In the genomic region with DNA sequence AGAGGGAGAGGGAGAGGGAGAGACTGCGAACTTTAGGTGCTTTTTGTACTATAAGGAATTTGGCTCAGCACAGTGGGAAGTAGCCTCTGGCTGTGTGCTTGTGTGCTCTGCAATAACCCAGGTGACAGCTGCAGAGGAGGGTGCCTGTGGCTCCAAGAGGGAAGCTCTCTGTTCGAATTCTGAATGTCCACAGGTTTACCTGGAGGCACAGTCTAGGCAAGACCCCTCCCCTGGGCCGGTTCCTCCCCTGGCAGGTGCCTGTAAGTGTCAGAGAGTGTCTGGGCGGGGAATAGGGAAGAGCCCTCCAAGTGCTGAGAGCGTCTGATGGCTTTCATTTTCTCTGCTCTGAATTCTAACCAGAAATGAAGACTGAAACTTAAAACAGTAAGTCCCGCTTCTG, we compare ENCODE assay signal across 10 mouse cellular contexts.
DNase-seq lines count a peak whose midpoint lies in the region; ATAC-seq lines count a peak whose summit lies in the region.
"Had no signal": no experiment of that assay in that cellular context is flagged by ENCODE, and none has a peak within 500 bp of the region (broad histone marks: within the 10 kb centered on the region; RNA-seq: fewer than 3 reads in every experiment).

No protein-coding gene starts in this region.

- H3K9ac ChIP-seq in lung, embryonic 15.5 days: 0 out of 2 replicates have a peak overlapping the region, but pooled peaks have one; percentile 20
- 0 out of 2 replicates have a peak overlapping the region, but pooled peaks have one; percentile 3 for H3K9ac ChIP-seq in hindbrain, embryonic 13.5 days
- H3K9ac ChIP-seq: hindbrain, embryonic 15.5 days; neural tube, embryonic 12.5 days had no signal

- H3K4me3 ChIP-seq in lung, embryonic 15.5 days: peak overlapping the region; percentile 27
- H3K4me3 ChIP-seq in hindbrain, embryonic 13.5 days: no peak overlapping the region
- H3K4me3 ChIP-seq: hindbrain, embryonic 15.5 days; neural tube, embryonic 12.5 days had no signal

- peak; percentile 7 for DNase-seq in adrenal gland, adult 2 months
- no peak for DNase-seq in adrenal gland, adult 8-10 months
- DNase-seq in lung, postnatal 14 days: no peak
- DNase-seq in kidney, postnatal 25 days: no peak
- no peak for DNase-seq in T-cell, adult 2 months (ENCODE audit: low spot score)

- H3K27ac ChIP-seq in lung, embryonic 15.5 days: 0 out of 2 replicates have a peak overlapping the region, but pooled peaks have one; percentile 39
- H3K27ac ChIP-seq in hindbrain, embryonic 13.5 days: no peak overlapping the region
- H3K27ac ChIP-seq: hindbrain, embryonic 15.5 days; neural tube, embryonic 12.5 days had no signal

- H3K4me2 ChIP-seq in lung, embryonic 15.5 days: peak overlapping the region; percentile 50
- no peak overlapping the region for H3K4me2 ChIP-seq in hindbrain, embryonic 13.5 days
- H3K4me2 ChIP-seq: hindbrain, embryonic 15.5 days; neural tube, embryonic 12.5 days had no signal

- WGBS in lung, embryonic 15.5 days: 28% methylated on average over 6 of the region's 6 CpGs
- 24% methylated on average over 6 of the region's 6 CpGs for WGBS in hindbrain, embryonic 13.5 days

- no peaks in the 10 kb centered on the region for H3K27me3 ChIP-seq in lung, embryonic 15.5 days
- H3K27me3 ChIP-seq in hindbrain, embryonic 13.5 days: no peaks in the 10 kb centered on the region
- H3K27me3 ChIP-seq: hindbrain, embryonic 15.5 days; neural tube, embryonic 12.5 days had no signal

- no peaks in the 10 kb centered on the region for H3K9me3 ChIP-seq in lung, embryonic 15.5 days
- H3K9me3 ChIP-seq in hindbrain, embryonic 13.5 days: no peaks in the 10 kb centered on the region
- H3K9me3 ChIP-seq: hindbrain, embryonic 15.5 days; neural tube, embryonic 12.5 days had no signal

- no peaks in the 10 kb centered on the region for H3K36me3 ChIP-seq in lung, embryonic 15.5 days
- no peaks in the 10 kb centered on the region for H3K36me3 ChIP-seq in hindbrain, embryonic 13.5 days
- H3K36me3 ChIP-seq: hindbrain, embryonic 15.5 days; neural tube, embryonic 12.5 days had no signal

- H3K4me1 ChIP-seq in lung, embryonic 15.5 days: peaks cover 23% of the 10 kb centered on the region
- peaks cover 18% of the 10 kb centered on the region for H3K4me1 ChIP-seq in hindbrain, embryonic 13.5 days (replicated peaks)

- peak; percentile 39; the same call in 1 of the 2 replicates for ATAC-seq in lung, embryonic 15.5 days (ENCODE audit: borderline replicate concordance, extremely low read depth, low FRiP score, low TSS enrichment)
- ATAC-seq in hindbrain, embryonic 13.5 days (ENCODE audit: low FRiP score): no peak
- ATAC-seq in megakaryocyte progenitor cell, adult 5-6 weeks (replicated peaks; ENCODE audit: poor library complexity): peak; percentile 52
